Mouse (Mus musculus): ENCODE measurements around the gene Sik3. TPM values are rescaled to one million over a fixed set of nuclear protein-coding genes. Genes with fewer than 3 reads are reported as not detected.

The Sik3 gene
- polyA plus RNA-seq, 1 experiment, result 32.0 TPM

GRCm38 (mm10) chr9:46218176-46218575 is 205.6 kb downstream of the Sik3 start:
- Histone ChIP-seq H3K79me2 (ENCODE audit: control insufficient read depth, insufficient read depth) (no peaks in the 10 kb centered on the region), H3ac (ENCODE audit: control insufficient read depth, insufficient read length, low read depth) (no peak overlapping the region)

GRCm38 (mm10) chr9:46223090-46223489 is 210.5 kb downstream of the Sik3 start:
- Histone ChIP-seq H3K36me3 (ENCODE audit: control insufficient read depth, insufficient read depth) (peaks cover 5% of the 10 kb centered on the region), H3K4me3 (ENCODE audit: insufficient read depth, poor library complexity, severe bottlenecking) (no peak overlapping the region), H3K79me3 (ENCODE audit: low read depth) (no peaks in the 10 kb centered on the region), H3ac (ENCODE audit: control insufficient read depth, insufficient read length, low read depth) (no peak overlapping the region), H3K27me3 (ENCODE audit: control insufficient read depth, insufficient read depth, insufficient read length) (no peaks in the 10 kb centered on the region), H3K79me2 (ENCODE audit: control insufficient read depth, insufficient read depth) (no peaks in the 10 kb centered on the region)
- TF ChIP-seq CEBPB (IDR thresholded peaks at IDR 0.05; ENCODE audit: low read depth), result no peak

More at GRCm38 (mm10) chr9:46218176-46218575, 205.6 kb downstream of the Sik3 start:
- peaks cover 5% of the 10 kb centered on the region for H3K36me3 ChIP-seq (ENCODE audit: control insufficient read depth, insufficient read depth)
- TF ChIP-seq USF1 (IDR thresholded peaks at IDR 0.05; ENCODE audit: low read depth) (no peak), CEBPB (IDR thresholded peaks at IDR 0.05; ENCODE audit: low read depth) (no peak), MAX (IDR thresholded peaks at IDR 0.05) (no peak), MYOG (IDR thresholded peaks at IDR 0.05; ENCODE audit: control insufficient read depth, extremely low read depth, insufficient read length) (no peak), CTCF (IDR thresholded peaks at IDR 0.05; ENCODE audit: control insufficient read depth, insufficient read depth, insufficient read length) (no peak), MYOD1 (IDR thresholded peaks at IDR 0.05; ENCODE audit: control insufficient read depth, insufficient read length, low read depth) (no peak), FOSL1 (IDR thresholded peaks at IDR 0.05; ENCODE audit: insufficient read depth, low read length, poor library complexity, severe bottlenecking) (no peak)
- no peaks in the 10 kb centered on the region for H3K79me3 ChIP-seq (ENCODE audit: low read depth)
- no peak overlapping the region for H3K4me3 ChIP-seq (ENCODE audit: insufficient read depth, poor library complexity, severe bottlenecking)
- no peaks in the 10 kb centered on the region for H3K27me3 ChIP-seq (ENCODE audit: control insufficient read depth, insufficient read depth, insufficient read length)

DNA sequence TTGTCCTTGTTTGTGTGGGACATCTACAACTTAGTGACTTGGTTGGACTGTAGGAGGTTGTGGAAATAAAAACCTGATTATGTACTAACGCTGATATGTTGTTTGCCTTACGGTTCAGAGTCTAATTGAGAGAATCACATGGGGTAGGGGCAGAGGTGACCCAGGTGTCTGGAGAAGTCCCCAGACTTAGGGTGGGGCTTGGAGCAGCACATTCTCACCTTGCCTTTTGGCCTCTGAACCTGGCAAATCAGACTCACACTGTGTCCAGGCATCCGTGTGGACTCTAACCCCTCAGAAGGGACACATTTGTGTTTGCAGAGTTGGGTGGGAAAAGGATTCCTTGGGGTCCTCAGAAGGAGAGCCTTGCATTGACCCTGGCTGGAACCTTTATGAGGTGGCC is 211.5 kb downstream of the Sik3 start:
- H3K27me3 ChIP-seq (ENCODE audit: control insufficient read depth, insufficient read depth, insufficient read length), result no peaks in the 10 kb centered on the region
- no peaks in the 10 kb centered on the region for H3K79me2 ChIP-seq (ENCODE audit: control insufficient read depth, insufficient read depth)
- peaks cover 5% of the 10 kb centered on the region for H3K36me3 ChIP-seq (ENCODE audit: control insufficient read depth, insufficient read depth)
- H3K4me3 ChIP-seq (ENCODE audit: insufficient read depth, poor library complexity, severe bottlenecking), result no peak overlapping the region
- no peaks in the 10 kb centered on the region for H3K79me3 ChIP-seq (ENCODE audit: low read depth)
- TF ChIP-seq FOSL1 (IDR thresholded peaks at IDR 0.05; ENCODE audit: insufficient read depth, low read length, poor library complexity, severe bottlenecking) (no peak), CEBPB (IDR thresholded peaks at IDR 0.05; ENCODE audit: low read depth) (no peak), MAX (IDR thresholded peaks at IDR 0.05) (no peak), MYOG (IDR thresholded peaks at IDR 0.05; ENCODE audit: control insufficient read depth, extremely low read depth, insufficient read length) (no peak), CTCF (IDR thresholded peaks at IDR 0.05; ENCODE audit: control insufficient read depth, insufficient read depth, insufficient read length) (no peak), USF1 (IDR thresholded peaks at IDR 0.05; ENCODE audit: low read depth) (no peak), MYOD1 (IDR thresholded peaks at IDR 0.05; ENCODE audit: control insufficient read depth, insufficient read length, low read depth) (no peak)
- H3ac ChIP-seq (ENCODE audit: control insufficient read depth, insufficient read length, low read depth), result no peak overlapping the region

DNA sequence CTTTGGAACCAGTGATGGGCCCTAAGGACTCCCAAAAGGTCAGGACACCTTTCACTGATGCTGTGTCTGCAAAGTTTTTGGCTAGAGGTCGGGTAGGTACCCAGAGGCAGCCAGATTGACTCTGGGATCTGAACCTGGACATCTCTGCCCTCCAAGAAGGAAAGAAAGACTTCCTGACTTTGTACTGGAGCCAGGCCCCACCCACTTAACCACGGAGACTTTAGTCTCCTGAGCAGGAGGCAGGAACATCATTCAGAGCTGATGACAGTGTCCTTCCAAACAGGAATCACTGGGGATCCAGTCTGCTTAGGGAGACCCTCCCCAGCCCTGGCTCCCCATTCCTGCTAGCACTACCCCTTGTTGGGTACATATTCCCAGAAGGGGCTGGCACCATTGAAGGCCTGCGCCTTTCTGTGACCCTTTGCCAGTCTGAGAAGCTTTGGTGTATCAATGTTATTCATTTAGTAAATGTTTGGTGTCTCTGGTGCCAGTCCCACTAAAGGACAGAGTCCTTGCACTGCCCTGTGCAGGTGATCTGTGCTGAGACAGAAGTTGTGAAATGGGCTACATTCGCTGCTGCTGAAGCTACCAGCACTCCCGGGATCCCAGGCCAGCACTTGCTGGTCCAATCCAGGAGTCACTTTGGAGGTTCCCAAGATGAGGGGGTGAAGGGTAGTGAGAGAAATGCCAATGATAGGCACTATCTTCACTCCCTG is 212.5 kb downstream of the Sik3 start:
- Histone ChIP-seq H3ac (ENCODE audit: control insufficient read depth, insufficient read length, low read depth) (no peak overlapping the region), H3K36me3 (ENCODE audit: control insufficient read depth, insufficient read depth) (no peaks in the 10 kb centered on the region), H3K27me3 (ENCODE audit: control insufficient read depth, insufficient read depth, insufficient read length) (no peaks in the 10 kb centered on the region), H3K79me2 (ENCODE audit: control insufficient read depth, insufficient read depth) (no peaks in the 10 kb centered on the region), H3K4me3 (ENCODE audit: insufficient read depth, poor library complexity, severe bottlenecking) (no peak overlapping the region), H3K79me3 (ENCODE audit: low read depth) (no peaks in the 10 kb centered on the region)
- TF ChIP-seq MYOD1 (IDR thresholded peaks at IDR 0.05; ENCODE audit: control insufficient read depth, insufficient read length, low read depth) (no peak), CEBPB (IDR thresholded peaks at IDR 0.05; ENCODE audit: low read depth) (no peak), USF1 (IDR thresholded peaks at IDR 0.05; ENCODE audit: low read depth) (no peak), CTCF (IDR thresholded peaks at IDR 0.05; ENCODE audit: control insufficient read depth, insufficient read depth, insufficient read length) (no peak), MAX (IDR thresholded peaks at IDR 0.05) (no peak)

- Histone ChIP-seq H3K79me2 (ENCODE audit: control insufficient read depth, insufficient read depth) (no peaks in the 10 kb centered on the region), H3K4me3 (ENCODE audit: insufficient read depth, poor library complexity, severe bottlenecking) (no peak overlapping the region)
These were observed 214.5 kb downstream of the Sik3 start for GRCm38 (mm10) chr9:46227064-46227614.

DNA sequence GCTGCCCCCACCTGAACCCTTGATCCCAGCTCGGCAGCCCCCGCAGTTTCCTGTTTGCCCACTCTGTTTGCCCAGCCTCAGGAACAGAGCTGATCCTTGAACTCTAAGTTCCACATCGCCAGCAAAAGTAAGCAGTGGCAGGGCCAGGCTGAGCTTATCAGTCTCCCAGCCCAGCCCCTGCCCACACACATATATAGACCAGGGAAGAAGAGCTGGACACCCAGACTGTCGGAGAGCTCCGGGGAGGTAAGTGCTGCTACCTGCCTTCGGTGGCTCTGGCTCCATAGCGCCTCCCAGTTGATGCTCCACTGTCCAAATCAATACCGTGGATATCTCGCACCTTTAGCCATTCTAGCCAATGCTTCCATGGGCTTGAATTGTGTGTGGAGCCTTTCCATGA is 215.9 kb downstream of the Sik3 start, which contains the start of gene Apoa1:
Apoa1 (plus strand) TSS at position 90 of the 400 bp plus-strand sequence.
- no peaks in the 10 kb centered on the region for H3K79me2 ChIP-seq (ENCODE audit: control insufficient read depth, insufficient read depth)
- H3K27me3 ChIP-seq (ENCODE audit: control insufficient read depth, insufficient read depth, insufficient read length), result peaks cover 12% of the 10 kb centered on the region
- no peaks in the 10 kb centered on the region for H3K79me3 ChIP-seq (ENCODE audit: low read depth)
- TF ChIP-seq CEBPB (IDR thresholded peaks at IDR 0.05; ENCODE audit: low read depth), result no peak
- no peak for TF ChIP-seq FOSL1 (IDR thresholded peaks at IDR 0.05; ENCODE audit: insufficient read depth, low read length, poor library complexity, severe bottlenecking)
- no peak for TF ChIP-seq MAX (IDR thresholded peaks at IDR 0.05)
- TF ChIP-seq MYOG (IDR thresholded peaks at IDR 0.05; ENCODE audit: control insufficient read depth, extremely low read depth, insufficient read length), result no peak
- TF ChIP-seq CTCF (IDR thresholded peaks at IDR 0.05; ENCODE audit: control insufficient read depth, insufficient read depth, insufficient read length), result no peak
- TF ChIP-seq MYOD1 (IDR thresholded peaks at IDR 0.05; ENCODE audit: control insufficient read depth, insufficient read length, low read depth), result no peak
- no peak for TF ChIP-seq USF1 (IDR thresholded peaks at IDR 0.05; ENCODE audit: low read depth)
- no peaks in the 10 kb centered on the region for H3K36me3 ChIP-seq (ENCODE audit: control insufficient read depth, insufficient read depth)
- H3ac ChIP-seq (ENCODE audit: control insufficient read depth, insufficient read length, low read depth), result no peak within 1 kb of the TSS
- no peak within 1 kb of the TSS for H3K4me3 ChIP-seq (ENCODE audit: insufficient read depth, poor library complexity, severe bottlenecking)

More at GRCm38 (mm10) chr9:46227064-46227614, 214.5 kb downstream of the Sik3 start:
- H3K27me3 ChIP-seq (ENCODE audit: control insufficient read depth, insufficient read depth, insufficient read length), result peaks cover 5% of the 10 kb centered on the region
- H3ac ChIP-seq (ENCODE audit: control insufficient read depth, insufficient read length, low read depth), result no peak overlapping the region
- H3K36me3 ChIP-seq (ENCODE audit: control insufficient read depth, insufficient read depth), result no peaks in the 10 kb centered on the region
- no peaks in the 10 kb centered on the region for H3K79me3 ChIP-seq (ENCODE audit: low read depth)
- TF ChIP-seq MYOD1 (IDR thresholded peaks at IDR 0.05; ENCODE audit: control insufficient read depth, insufficient read length, low read depth) (no peak), CTCF (IDR thresholded peaks at IDR 0.05; ENCODE audit: control insufficient read depth, insufficient read depth, insufficient read length) (no peak), USF1 (IDR thresholded peaks at IDR 0.05; ENCODE audit: low read depth) (no peak), MYOG (IDR thresholded peaks at IDR 0.05; ENCODE audit: control insufficient read depth, extremely low read depth, insufficient read length) (no peak), CEBPB (IDR thresholded peaks at IDR 0.05; ENCODE audit: low read depth) (no peak), FOSL1 (IDR thresholded peaks at IDR 0.05; ENCODE audit: insufficient read depth, low read length, poor library complexity, severe bottlenecking) (no peak), MAX (IDR thresholded peaks at IDR 0.05) (no peak)
